ENCODE assay signal across 20 mouse cellular contexts in the genomic region with DNA sequence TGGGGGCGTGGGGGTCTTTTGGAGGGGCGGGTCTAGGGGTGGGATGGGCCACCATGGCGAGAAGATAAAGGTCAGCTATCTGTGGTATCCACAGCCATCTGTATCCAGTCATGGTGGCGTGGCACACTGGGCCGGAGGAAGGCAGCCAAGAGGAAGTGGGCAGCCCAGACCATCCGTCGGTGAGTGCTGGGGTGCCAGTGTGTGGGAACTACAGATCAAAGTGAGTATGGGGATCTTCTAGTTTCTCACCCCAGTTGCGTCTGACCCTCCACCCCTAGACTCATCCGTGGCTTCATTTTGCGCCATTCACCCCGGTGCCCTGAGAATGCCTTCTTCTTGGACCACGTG.
"Had no signal": no experiment of that assay in that cellular context is flagged by ENCODE, and none has a peak within 500 bp of the region (broad histone marks: within the 10 kb centered on the region; RNA-seq: fewer than 3 reads in every experiment).

No protein-coding gene starts in this region.

- ATAC-seq: liver, embryonic 12.5 days had no signal

- H3K27me3 ChIP-seq: limb, embryonic 13.5 days; liver, embryonic 12.5 days; liver, embryonic 15.5 days; neural tube, embryonic 13.5 days had no signal

- DNase-seq: kidney, adult 18-20 months; kidney, adult 9 months; kidney, postnatal 14 days; kidney, postnatal 4 days; liver; lung, adult 2 months; lung, postnatal 14 days; lung, postnatal 4 days; midbrain, embryonic 14.5 days; right cerebral cortex, adult 18-20 months; right cerebral cortex, postnatal 14 days; right cerebral cortex, postnatal 4 days; thymus, adult 18-20 months; thymus, postnatal 36 days had no signal

- H3K4me3 ChIP-seq: limb, embryonic 10.5 days; limb, embryonic 13.5 days; liver, embryonic 12.5 days; liver, embryonic 15.5 days; neural tube, embryonic 13.5 days had no signal

- H3K27ac ChIP-seq: limb, embryonic 10.5 days; limb, embryonic 13.5 days; liver, embryonic 12.5 days; liver, embryonic 15.5 days; neural tube, embryonic 13.5 days; stomach, postnatal 0 days had no signal

- H3K4me1 ChIP-seq: limb, embryonic 10.5 days; limb, embryonic 13.5 days had no signal
